Comparison of ENCODE assay signal across 10 mouse cellular contexts in genomic region chr11:97779968-97780701, GRCm38 (mm10). TPM values are rescaled to one million over a fixed set of nuclear protein-coding genes. Genes with fewer than 3 reads are reported as not detected.
DNase-seq lines count a peak whose midpoint lies in the region; ATAC-seq and TF ChIP-seq lines count a peak whose summit lies in the region.
"Had no signal": no experiment of that assay in that cellular context is flagged by ENCODE, and none has a peak within 500 bp of the region (broad histone marks: within the 10 kb centered on the region; RNA-seq: fewer than 3 reads in every experiment).

No protein-coding gene starts in this region.

- H3K4me1 ChIP-seq in lung, embryonic 14.5 days (ENCODE audit: insufficient read depth) = peaks cover 12% of the 10 kb centered on the region; the same call in 1 of the 2 replicates
- peaks cover 6% of the 10 kb centered on the region; the same call in 1 of the 2 replicates for H3K4me1 ChIP-seq in embryonic fibroblast, embryonic 13.5 days (ENCODE audit: control insufficient read depth, insufficient read depth, low read length)
- peaks cover 8% of the 10 kb centered on the region for H3K4me1 ChIP-seq in limb, embryonic 14.5 days (ENCODE audit: control insufficient read depth, insufficient read depth, low read length)
- peaks cover 12% of the 10 kb centered on the region for H3K4me1 ChIP-seq in stomach, embryonic 14.5 days (ENCODE audit: control insufficient read depth, insufficient read depth, low read length)

- H3K4me2 ChIP-seq in lung, embryonic 14.5 days = peak overlapping the region; percentile 76
- H3K4me2 ChIP-seq in limb, embryonic 14.5 days (replicated peaks; ENCODE audit: low read depth, low read length, severe bottlenecking) = peak overlapping the region; percentile 70; the same call in 1 of the 2 replicates
- H3K4me2 ChIP-seq in stomach, embryonic 14.5 days (replicated peaks; ENCODE audit: low read depth, low read length) = peak overlapping the region; percentile 68

- no peak overlapping the region for H3K27ac ChIP-seq in lung, embryonic 14.5 days (ENCODE audit: low read depth)
- no peak overlapping the region for H3K27ac ChIP-seq in embryonic fibroblast, embryonic 13.5 days (ENCODE audit: insufficient read depth, low read length)
- H3K27ac ChIP-seq in limb, embryonic 14.5 days (replicated peaks; ENCODE audit: low read depth, low read length) = no peak overlapping the region
- no peak overlapping the region for H3K27ac ChIP-seq in stomach, embryonic 14.5 days (ENCODE audit: low read length)

- no peak for DNase-seq in lung, embryonic 14.5 days
- DNase-seq in lung, postnatal 10 days = no peak
- no peak for DNase-seq in limb, embryonic 14.5 days (ENCODE audit: low spot score)
- DNase-seq in adrenal gland, postnatal 4 days (ENCODE audit: low spot score in 2 of 2) = no peak
- no peak for DNase-seq in embryo, embryonic 9.5 days (ENCODE audit: extremely low spot score)
- DNase-seq in gastrocnemius, postnatal 10 days = no peak
- DNase-seq: cerebellum, postnatal 36 days; kidney, postnatal 14 days had no signal

- peak overlapping the region; percentile 100 for H3K9ac ChIP-seq in lung, embryonic 14.5 days
- peak overlapping the region; percentile 99; the same call in 1 of the 2 replicates for H3K9ac ChIP-seq in limb, embryonic 14.5 days (ENCODE audit: low read depth, low read length, severe bottlenecking)
- peak overlapping the region; percentile 94 for H3K9ac ChIP-seq in stomach, embryonic 14.5 days (replicated peaks; ENCODE audit: low read depth, low read length)

- no peak for TF ChIP-seq POLR2A in embryonic fibroblast, embryonic 13.5 days (IDR thresholded peaks at IDR 0.05; ENCODE audit: low read depth, low read length)
- no peak for TF ChIP-seq POLR2A in limb, embryonic 14.5 days (IDR thresholded peaks at IDR 0.05; ENCODE audit: borderline replicate concordance, extremely low read depth, insufficient read depth, insufficient read length)

- WGBS in lung, embryonic 14.5 days = 80% methylated on average over 2 of the region's 2 CpGs
- 86% methylated on average over 2 of the region's 2 CpGs for WGBS in limb, embryonic 14.5 days
- WGBS in stomach, embryonic 14.5 days = 84% methylated on average over 2 of the region's 2 CpGs

- no peak for ATAC-seq in lung, embryonic 14.5 days (ENCODE audit: insufficient read depth)
- ATAC-seq in limb, embryonic 14.5 days (ENCODE audit: low FRiP score, low read depth) = no peak
- no peak for ATAC-seq in stomach, embryonic 14.5 days (ENCODE audit: insufficient number of reproducible peaks, insufficient read depth, low FRiP score, low read depth)

- H3K9me3 ChIP-seq in lung, embryonic 14.5 days (ENCODE audit: low read depth, low read length) = no peaks in the 10 kb centered on the region
- H3K9me3 ChIP-seq in limb, embryonic 14.5 days (ENCODE audit: control insufficient read depth, low read length) = no peaks in the 10 kb centered on the region
- H3K9me3 ChIP-seq in stomach, embryonic 14.5 days (ENCODE audit: control insufficient read depth, low read depth, low read length) = no peaks in the 10 kb centered on the region

- H3K4me3 ChIP-seq in lung, embryonic 14.5 days (ENCODE audit: low read depth, low read length) = peak overlapping the region; percentile 95
- H3K4me3 ChIP-seq in embryonic fibroblast, embryonic 13.5 days (ENCODE audit: insufficient read depth, low read length) = peak overlapping the region; percentile 93
- H3K4me3 ChIP-seq in limb, embryonic 14.5 days (replicated peaks; ENCODE audit: low read length) = peak overlapping the region; percentile 98
- H3K4me3 ChIP-seq in stomach, embryonic 14.5 days (ENCODE audit: low read depth, low read length) = peak overlapping the region; percentile 66

- peaks cover 61% of the 10 kb centered on the region for H3K36me3 ChIP-seq in lung, embryonic 14.5 days (ENCODE audit: insufficient read depth)
- peaks cover 48% of the 10 kb centered on the region for H3K36me3 ChIP-seq in limb, embryonic 14.5 days (ENCODE audit: control insufficient read depth, insufficient read depth, low read length)
- peaks cover 45% of the 10 kb centered on the region for H3K36me3 ChIP-seq in stomach, embryonic 14.5 days (ENCODE audit: control insufficient read depth, insufficient read depth, low read length)

- TF ChIP-seq CTCF in lung, embryonic 14.5 days (IDR thresholded peaks at IDR 0.05; ENCODE audit: low read depth) = no peak
- TF ChIP-seq CTCF in embryonic fibroblast, embryonic 13.5 days (IDR thresholded peaks at IDR 0.05; ENCODE audit: borderline replicate concordance, insufficient read depth, low read length) = no peak

- H3K27me3 ChIP-seq in lung, embryonic 14.5 days (ENCODE audit: insufficient read depth, low read length) = no peaks in the 10 kb centered on the region
- H3K27me3 ChIP-seq in limb, embryonic 14.5 days (ENCODE audit: control insufficient read depth, insufficient read depth, low read length) = no peaks in the 10 kb centered on the region
- no peaks in the 10 kb centered on the region for H3K27me3 ChIP-seq in stomach, embryonic 14.5 days (ENCODE audit: control insufficient read depth, insufficient read depth, low read length)

RNA-seq across cellular contexts. Expression of gene Rpl23, which starts 2.1 kb away (rescaled TPM):
- polyA plus RNA-seq in lung, embryonic 14.5 days (2014; fragmentation: Nextera tagmentation; extraction: Ambion mirVana) = 663 and 721 TPM in 2 replicates
- polyA plus RNA-seq in embryonic fibroblast, embryonic 13.5 days (2011; ENCODE audit: insufficient read length, low read depth, missing spikeins) = 548 and 603 TPM in 2 replicates
- polyA plus RNA-seq in limb, embryonic 14.5 days (2012; rRNA removed) = 456 and 903 TPM in 2 replicates
- polyA plus RNA-seq in limb, embryonic 14.5 days (2014; fragmentation: Nextera tagmentation; extraction: Ambion mirVana) = 730 and 764 TPM in 2 replicates
- 774 and 780 TPM in 2 replicates for polyA plus RNA-seq in stomach, embryonic 14.5 days (2014; fragmentation: Nextera tagmentation; extraction: Ambion mirVana)
- total RNA-seq in adrenal gland, postnatal 4 days (2021) = 1,000 to 10,000 TPM; 1,280 to 1,304 TPM
- 100 to 1,000 TPM; 793 to 832 TPM for total RNA-seq in gastrocnemius, postnatal 10 days (2021)

RNA-seq across cellular contexts. Expression of gene 1700001P01Rik, which starts 4.4 kb away (rescaled TPM):
- 0.32 TPM in 1 of 2 replicates, not detected in the other for polyA plus RNA-seq in lung, embryonic 14.5 days (2014; fragmentation: Nextera tagmentation; extraction: Ambion mirVana)
- not detected in 2 replicates for polyA plus RNA-seq in embryonic fibroblast, embryonic 13.5 days (2011; ENCODE audit: insufficient read length, low read depth, missing spikeins)
- polyA plus RNA-seq in limb, embryonic 14.5 days (2012; rRNA removed) = 0.34 TPM in 1 of 2 replicates, not detected in the other
- 0.35 TPM in 1 of 2 replicates, not detected in the other for polyA plus RNA-seq in limb, embryonic 14.5 days (2014; fragmentation: Nextera tagmentation; extraction: Ambion mirVana)
- polyA plus RNA-seq in stomach, embryonic 14.5 days (2014; fragmentation: Nextera tagmentation; extraction: Ambion mirVana) = 0.43 and 0.59 TPM in 2 replicates
- under 1 TPM in 1 of 2 experiments, not detected in 1; 0.87 TPM for total RNA-seq in adrenal gland, postnatal 4 days (2021)
- not detected for total RNA-seq in gastrocnemius, postnatal 10 days (2021)

RNA-seq across cellular contexts. Expression of gene Cwc25, which starts 13.8 kb away (rescaled TPM):
- polyA plus RNA-seq in lung, embryonic 14.5 days (2014; fragmentation: Nextera tagmentation; extraction: Ambion mirVana) = 13.3 and 14.2 TPM in 2 replicates
- 14.0 and 16.4 TPM in 2 replicates for polyA plus RNA-seq in embryonic fibroblast, embryonic 13.5 days (2011; ENCODE audit: insufficient read length, low read depth, missing spikeins)
- 20.6 and 22.0 TPM in 2 replicates for polyA plus RNA-seq in limb, embryonic 14.5 days (2012; rRNA removed)
- polyA plus RNA-seq in limb, embryonic 14.5 days (2014; fragmentation: Nextera tagmentation; extraction: Ambion mirVana) = 11.6 and 11.7 TPM in 2 replicates
- 14.2 and 16.8 TPM in 2 replicates for polyA plus RNA-seq in stomach, embryonic 14.5 days (2014; fragmentation: Nextera tagmentation; extraction: Ambion mirVana)
- 10 to 100 TPM; 23.0 to 24.5 TPM for total RNA-seq in adrenal gland, postnatal 4 days (2021)
- 1 to 10 TPM; 8.4 to 9.7 TPM for total RNA-seq in gastrocnemius, postnatal 10 days (2021)

RNA-seq across cellular contexts. Expression of gene Lasp1, which starts 18.7 kb away (rescaled TPM):
- polyA plus RNA-seq in lung, embryonic 14.5 days (2014; fragmentation: Nextera tagmentation; extraction: Ambion mirVana) = 110 and 123 TPM in 2 replicates
- 243 and 284 TPM in 2 replicates for polyA plus RNA-seq in embryonic fibroblast, embryonic 13.5 days (2011; ENCODE audit: insufficient read length, low read depth, missing spikeins)
- polyA plus RNA-seq in limb, embryonic 14.5 days (2012; rRNA removed) = 105 and 120 TPM in 2 replicates
- 95.7 and 103 TPM in 2 replicates for polyA plus RNA-seq in limb, embryonic 14.5 days (2014; fragmentation: Nextera tagmentation; extraction: Ambion mirVana)
- polyA plus RNA-seq in stomach, embryonic 14.5 days (2014; fragmentation: Nextera tagmentation; extraction: Ambion mirVana) = 73.2 and 82.0 TPM in 2 replicates
- 100 to 1,000 TPM; 184 to 192 TPM for total RNA-seq in adrenal gland, postnatal 4 days (2021)
- total RNA-seq in gastrocnemius, postnatal 10 days (2021) = 10 to 100 TPM; 46.3 to 68.4 TPM

RNA-seq across cellular contexts. Expression of gene Pip4k2b, which starts 35.6 kb away (rescaled TPM):
- polyA plus RNA-seq in lung, embryonic 14.5 days (2014; fragmentation: Nextera tagmentation; extraction: Ambion mirVana) = 1.3 and 2.3 TPM in 2 replicates
- polyA plus RNA-seq in embryonic fibroblast, embryonic 13.5 days (2011; ENCODE audit: insufficient read length, low read depth, missing spikeins) = 40.7 and 42.6 TPM in 2 replicates
- polyA plus RNA-seq in limb, embryonic 14.5 days (2012; rRNA removed) = 34.4 and 37.4 TPM in 2 replicates
- polyA plus RNA-seq in limb, embryonic 14.5 days (2014; fragmentation: Nextera tagmentation; extraction: Ambion mirVana) = 2.2 and 2.3 TPM in 2 replicates
- polyA plus RNA-seq in stomach, embryonic 14.5 days (2014; fragmentation: Nextera tagmentation; extraction: Ambion mirVana) = 1.9 and 2.5 TPM in 2 replicates
- 10 to 100 TPM; 36.0 to 39.1 TPM for total RNA-seq in adrenal gland, postnatal 4 days (2021)
- total RNA-seq in gastrocnemius, postnatal 10 days (2021) = 10 to 100 TPM; 46.8 to 49.7 TPM
